Mouse (Mus musculus) ES-E14 (cell line): ENCODE measurements around the gene Mab21l2.

Source experiments
- CHD2 ChIP-seq: IDR thresholded peaks from 2 replicates; pipeline ENCODE4 v1.6.1; 2014; ENCODE audit warnings: mild to moderate bottlenecking, low read depth, low read length, inconsistent platforms
- HCFC1 ChIP-seq: IDR thresholded peaks from 2 replicates; pipeline ENCODE4 v1.6.1; 2012; ENCODE audit warnings: low read length, inconsistent platforms, borderline replicate concordance; ENCODE audit not compliant: insufficient read depth
- MAFK ChIP-seq: IDR thresholded peaks from 2 replicates; pipeline ENCODE4 v1.6.1; 2014; ENCODE audit warnings: mild to moderate bottlenecking, low read depth, low read length, inconsistent platforms; ENCODE audit not compliant: insufficient read depth
- ZC3H11A ChIP-seq: IDR thresholded peaks from 2 replicates; pipeline ENCODE4 v1.6.1; 2012; ENCODE audit warnings: low read depth, mild to moderate bottlenecking, inconsistent platforms, low read length, borderline replicate concordance
- ZNF384 ChIP-seq: IDR thresholded peaks from 2 replicates; pipeline ENCODE4 v1.6.1; 2012; ENCODE audit warnings: low read depth, low read length, inconsistent platforms

- TF ChIP-seq ZNF384 (no peak), ZC3H11A (no peak), CHD2 (no peak), MAFK (no peak), HCFC1 (no peak)
Measured at GRCm38 (mm10) chr3:86545945-86546344, 2.5 kb downstream of the Mab21l2 start.
